Mouse (Mus musculus) heart, embryonic 14.5 days (tissue): ENCODE measurements around the gene Snu13. TPM values are rescaled to one million over a fixed set of nuclear protein-coding genes. Genes with fewer than 3 reads are reported as not detected.

Experiments
- ATAC-seq: fragments of 200-750 bp; cut with Nextera tagmentation; 2 replicates; pipeline ENCODE4 v1.8.0; 2017; ENCODE audit warnings: low read depth, moderate TSS enrichment; ENCODE audit not compliant: insufficient number of reproducible peaks, insufficient read depth, low FRiP score
- H3K27ac ChIP-seq, 2 experiments: fragments of 200-500 bp in 1 of 2; fragments of 300-500 bp in 1 of 2; sonication (generic) in 1 of 2; replicated peaks in 1 of 2; 2 replicates each; pipeline ENCODE4 v1.5.1; 2012 to 2014; ENCODE audit warnings: low read depth in 2 of 2, low read length in 2 of 2, control low read depth in 1 of 2, mild to moderate bottlenecking in 1 of 2, mixed read lengths in 1 of 2; ENCODE audit not compliant: control insufficient read depth in 1 of 2, insufficient read depth in 1 of 2
- H3K27me3 ChIP-seq: fragments of 300-500 bp; sonication (generic); 2 replicates; pipeline ENCODE4 v1.6.1; 2014; ENCODE audit warnings: mild to moderate bottlenecking, low read length, control low read depth; ENCODE audit not compliant: control insufficient read depth, insufficient read depth
- H3K36me3 ChIP-seq: fragments of 300-500 bp; sonication (generic); 2 replicates; pipeline ENCODE4 v1.6.1; 2014; ENCODE audit warnings: mild to moderate bottlenecking, control low read depth, low read length, mixed read lengths; ENCODE audit not compliant: control insufficient read depth, insufficient read depth
- H3K4me1 ChIP-seq, 2 experiments: fragments of 200-500 bp in 1 of 2; fragments of 300-500 bp in 1 of 2; sonication (generic) in 1 of 2; 2 replicates each; pipeline ENCODE4 v1.6.1; 2012 to 2014; ENCODE audit warnings: low read length in 2 of 2, control low read depth in 1 of 2, mixed read lengths in 1 of 2; ENCODE audit not compliant: control insufficient read depth in 2 of 2, insufficient read depth in 2 of 2
- H3K4me2 ChIP-seq: fragments of 300-500 bp; sonication (generic); 2 replicates; pipeline ENCODE4 v1.6.1; 2014; ENCODE audit warnings: mild to moderate bottlenecking, low read length
- H3K4me3 ChIP-seq, 2 experiments: fragments of 200-500 bp in 1 of 2; fragments of 300-500 bp in 1 of 2; sonication (generic) in 1 of 2; 2 replicates each; pipeline ENCODE4 v1.5.1; 2012 to 2014; ENCODE audit warnings: low read length in 2 of 2, mild to moderate bottlenecking in 2 of 2, control low read depth in 1 of 2, low read depth in 1 of 2, moderate library complexity in 1 of 2; ENCODE audit not compliant: control insufficient read depth in 1 of 2, insufficient read depth in 1 of 2
- H3K9ac ChIP-seq: fragments of 300-500 bp; sonication (generic); 2 replicates; pipeline ENCODE4 v1.6.1; 2014; ENCODE audit warnings: mild to moderate bottlenecking, low read length
- H3K9me3 ChIP-seq: fragments of 300-500 bp; sonication (generic); 2 replicates; pipeline ENCODE4 v1.6.1; 2016; ENCODE audit warnings: low read length, control low read depth; ENCODE audit not compliant: control insufficient read depth
- WGBS: fragments of 180-500 bp; shearing (Covaris S2); extraction: QIAGEN DNeasy Blood & Tissue Kit; methylation state at CpG from one replicate; pipeline ENCODE4 v1.1.7; 2014; 5-methylcytosine and 5-hydroxymethylcytosine counted together
- polyA plus RNA-seq: library from polyadenylated mRNA; unstranded; fragments of >200 nt; fragmentation: Nextera tagmentation; extraction: Ambion mirVana; gene quantifications from 2 replicates; pipeline ENCODE4 v1.2.1, GENCODE M21; 2014

Gene Snu13
- 160 and 178 TPM in 2 replicates for polyA plus RNA-seq

- under 1% methylated on average over 73 of the region's 74 CpGs for WGBS
- H3K4me3 ChIP-seq: peak within 1 kb of the TSS; percentile 86 to 89
- ATAC-seq: peak; percentile 59; the same call in 1 of the 2 replicates
- H3K4me2 ChIP-seq: peak within 1 kb of the TSS; percentile 83
- no peaks in the 10 kb centered on the region for H3K9me3 ChIP-seq
- 0 out of 2 replicates have a peak, but pooled peaks cover 3% of the 10 kb centered on the region for H3K27me3 ChIP-seq
- peak within 1 kb of the TSS; percentile 96 for H3K9ac ChIP-seq
- peaks cover 4 to 12% of the 10 kb centered on the region in 2 experiments; a peak in 3 of 4 replicates for H3K4me1 ChIP-seq
- peaks cover 20% of the 10 kb centered on the region for H3K36me3 ChIP-seq
- peak within 1 kb of the TSS; percentile 66 to 81 for H3K27ac ChIP-seq
These were observed at the start of gene Snu13 for GRCm38 (mm10) chr15:82047080-82047883. TSS of gene Snu13 (minus strand) at chr15:82047598.

- Histone ChIP-seq H3K9me3 (no peaks in the 10 kb centered on the region), H3K4me2 (no peak overlapping the region), H3K4me1 (no peaks in the 10 kb centered on the region), H3K4me3 (no peak overlapping the region), H3K27me3 (peaks cover 9% of the 10 kb centered on the region; the same call in 1 of the 2 replicates), H3K9ac (no peak overlapping the region), H3K36me3 (no peaks in the 10 kb centered on the region), H3K27ac (no peak overlapping the region)
- ATAC-seq: no peak
- 59% methylated on average over 7 of the region's 7 CpGs for WGBS
These were observed 43.7 kb upstream of the Snu13 start for GRCm38 (mm10) chr15:82091061-82091460.

DNA sequence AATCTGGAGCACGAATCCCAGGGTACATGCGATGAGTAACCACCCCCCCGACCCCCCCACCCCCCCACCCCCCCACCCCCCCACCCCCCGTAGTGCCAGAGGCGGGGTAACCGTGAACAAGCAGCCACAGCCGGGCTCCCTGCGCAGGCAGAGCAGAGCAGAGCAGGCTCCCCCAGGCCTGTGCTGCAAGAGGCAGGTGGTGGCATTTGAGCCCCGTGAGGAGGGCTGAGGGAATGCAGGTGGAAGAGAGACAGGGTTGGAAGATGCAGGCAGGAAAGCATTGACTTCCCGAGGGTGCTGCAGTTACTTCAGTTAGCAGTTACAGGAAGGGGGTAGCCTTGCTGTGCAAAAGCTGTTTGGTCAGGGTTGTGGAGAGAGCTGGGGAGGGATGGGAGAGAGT, 39.9 kb upstream of the Snu13 start:
- Histone ChIP-seq H3K36me3 (no peaks in the 10 kb centered on the region), H3K27ac (no peak overlapping the region), H3K4me2 (no peak overlapping the region), H3K4me1 (no peaks in the 10 kb centered on the region), H3K4me3 (no peak overlapping the region), H3K27me3 (peaks cover 9% of the 10 kb centered on the region; the same call in 1 of the 2 replicates), H3K9ac (no peak overlapping the region), H3K9me3 (no peaks in the 10 kb centered on the region)
- ATAC-seq: no peak
- 15% methylated on average over 10 of the region's 10 CpGs for WGBS

GRCm38 (mm10) chr15:82086131-82086530, 38.7 kb upstream of the Snu13 start:
- no peak overlapping the region for H3K4me2 ChIP-seq
- H3K36me3 ChIP-seq: no peaks in the 10 kb centered on the region
- no peak overlapping the region for H3K4me3 ChIP-seq
- no peak for ATAC-seq
- H3K27me3 ChIP-seq: peaks cover 9% of the 10 kb centered on the region; the same call in 1 of the 2 replicates
- H3K9ac ChIP-seq: no peak overlapping the region
- WGBS: 69% methylated on average over 12 of the region's 12 CpGs
- H3K9me3 ChIP-seq: no peaks in the 10 kb centered on the region
- no peaks in the 10 kb centered on the region for H3K4me1 ChIP-seq
- no peak overlapping the region for H3K27ac ChIP-seq

DNA sequence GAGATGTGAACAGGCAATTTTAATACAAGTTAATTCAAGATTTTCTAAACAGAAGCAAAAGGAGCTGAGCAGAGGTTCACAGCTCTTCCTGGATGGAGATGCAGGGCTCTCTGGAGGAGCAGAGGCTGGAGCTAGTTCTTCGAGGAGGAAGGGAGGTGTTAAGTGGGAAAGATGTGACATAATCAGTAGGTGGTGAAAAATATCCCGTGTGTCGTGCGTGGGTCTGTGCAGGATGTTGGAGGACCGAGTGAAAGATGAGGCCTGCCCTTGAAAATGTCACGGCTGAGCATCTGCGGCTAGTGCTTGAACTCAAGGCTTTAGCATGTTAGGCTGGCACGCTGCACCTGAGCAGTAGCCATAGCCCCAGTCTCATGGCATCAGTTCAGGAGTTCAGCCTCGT, 38.2 kb upstream of the Snu13 start:
- WGBS: 62% methylated on average over 9 of the region's 9 CpGs
- ATAC-seq: no peak
- Histone ChIP-seq H3K4me1 (no peaks in the 10 kb centered on the region), H3K27ac (no peak overlapping the region), H3K27me3 (peaks cover 9% of the 10 kb centered on the region; the same call in 1 of the 2 replicates), H3K9me3 (no peaks in the 10 kb centered on the region), H3K4me2 (no peak overlapping the region), H3K9ac (no peak overlapping the region), H3K36me3 (no peaks in the 10 kb centered on the region), H3K4me3 (no peak overlapping the region)

GRCm38 (mm10) chr15:82081161-82081560, 33.8 kb upstream of the Snu13 start:
- no peaks in the 10 kb centered on the region for H3K36me3 ChIP-seq
- no peak overlapping the region for H3K27ac ChIP-seq
- no peak overlapping the region for H3K4me2 ChIP-seq
- H3K4me3 ChIP-seq: no peak overlapping the region
- no peaks in the 10 kb centered on the region for H3K4me1 ChIP-seq
- H3K27me3 ChIP-seq: no peaks in the 10 kb centered on the region
- no peaks in the 10 kb centered on the region for H3K9me3 ChIP-seq
- WGBS: 31% methylated on average over 7 of the region's 7 CpGs
- no peak overlapping the region for H3K9ac ChIP-seq
- ATAC-seq: no peak

DNA sequence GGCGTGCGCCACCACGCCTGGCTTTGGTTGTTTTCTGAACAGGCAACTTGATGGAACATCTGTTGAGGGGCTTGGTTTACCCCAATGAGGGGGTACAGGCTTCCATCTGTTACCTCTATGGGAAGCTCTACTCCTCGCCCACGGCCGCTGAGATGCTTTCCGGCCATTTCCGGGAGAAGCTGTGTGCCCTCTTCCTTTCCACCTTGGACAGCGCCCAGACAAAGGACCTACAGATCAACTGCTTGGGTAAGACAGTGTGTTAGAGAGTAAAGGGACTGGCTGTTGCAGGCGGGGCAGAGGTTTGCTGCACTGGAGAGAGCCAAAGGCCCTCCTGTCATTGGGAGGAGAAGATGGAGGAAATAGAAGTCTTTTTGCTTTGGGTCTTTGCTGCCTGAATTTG, 32.5 kb upstream of the Snu13 start:
- no peak overlapping the region for H3K4me2 ChIP-seq
- H3K27me3 ChIP-seq: peaks cover 2% of the 10 kb centered on the region; the same call in 1 of the 2 replicates
- H3K27ac ChIP-seq: no peak overlapping the region
- no peaks in the 10 kb centered on the region for H3K36me3 ChIP-seq
- WGBS: 44% methylated on average over 10 of the region's 10 CpGs
- no peak overlapping the region for H3K4me3 ChIP-seq
- no peaks in the 10 kb centered on the region for H3K4me1 ChIP-seq
- ATAC-seq: no peak
- H3K9me3 ChIP-seq: no peaks in the 10 kb centered on the region
- H3K9ac ChIP-seq: no peak overlapping the region
